Mouse (Mus musculus) NIH3T3 (cell line): ENCODE results near the gene Kdelr2.

Source experiments
- DNase-seq: peaks from one replicate; pipeline ENCODE4 v3.0.0-alpha.2; 2012; ENCODE audit warnings: low read depth

Gene Kdelr2

DNA sequence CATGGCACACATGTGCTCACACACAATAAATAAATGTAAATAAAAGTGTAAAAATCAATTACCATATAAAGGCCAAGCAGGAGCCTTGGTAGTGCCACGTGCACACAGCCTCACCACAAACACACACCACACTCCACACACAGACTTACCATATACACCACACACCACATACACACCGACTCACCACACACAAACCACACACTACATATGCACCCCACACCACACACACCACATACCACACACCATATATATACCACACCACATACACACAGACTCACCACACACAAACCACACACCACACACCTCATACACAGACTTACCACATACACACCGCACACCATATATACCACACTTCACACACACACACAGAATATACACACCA, 67.5 kb downstream of the Kdelr2 start:
- DNase-seq, result no peak
